In the genomic region with DNA sequence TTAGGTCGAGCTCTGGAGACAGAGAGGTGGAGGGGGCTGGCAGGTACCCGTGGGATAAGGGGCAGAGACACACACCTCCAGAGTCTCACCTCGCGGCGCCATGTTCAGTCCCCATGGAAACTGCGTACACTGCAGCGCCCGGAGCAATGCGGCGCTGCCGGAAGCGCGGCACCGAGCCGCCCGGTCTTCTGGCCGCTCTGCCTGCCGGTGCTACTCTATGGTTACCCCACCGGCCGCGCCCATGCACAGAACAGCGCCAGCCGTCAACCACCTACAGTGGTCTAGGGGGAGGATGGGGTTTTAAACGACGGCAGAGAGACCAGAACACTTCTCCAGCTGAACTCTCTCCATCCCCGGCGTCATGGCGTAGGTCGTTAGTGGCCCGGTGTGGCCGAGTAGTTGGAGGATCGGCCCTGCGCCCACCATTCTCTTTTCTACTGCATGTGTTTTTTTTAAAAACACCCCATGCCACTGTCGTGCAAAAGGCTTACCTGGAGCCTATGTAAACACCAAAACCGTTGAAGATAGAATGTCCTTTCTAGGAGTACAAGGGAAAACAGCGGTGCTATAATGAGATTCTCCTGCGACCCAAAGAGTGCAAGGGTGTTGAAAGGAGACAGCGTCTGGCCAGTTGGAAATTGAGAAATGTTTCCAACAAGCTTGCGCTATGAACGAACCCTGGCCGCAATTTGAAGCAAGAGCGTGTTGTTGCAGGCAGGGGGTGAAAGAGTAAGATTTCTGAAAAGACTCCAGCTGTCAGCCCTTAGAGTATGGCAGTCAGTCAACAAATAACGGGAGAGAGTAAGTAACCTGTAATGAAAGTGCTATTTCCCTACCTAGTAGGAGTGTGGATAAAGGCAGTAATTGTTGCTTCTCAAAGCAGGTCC, we compare ENCODE assay signal across 8 mouse cellular contexts. TPM values are rescaled to one million over a fixed set of nuclear protein-coding genes. Genes with fewer than 3 reads are reported as not detected.
DNase-seq lines count a peak whose midpoint lies in the region; ATAC-seq and TF ChIP-seq lines count a peak whose summit lies in the region.

TSS of gene Tmem216 (minus strand) at position 615 of the 887 bp plus-strand sequence.

- peak within 1 kb of the TSS; percentile 86 for H3K9ac ChIP-seq in ES-Bruce4 (ENCODE audit: low read depth, poor library complexity, severe bottlenecking)
- H3K9ac ChIP-seq in forebrain, embryonic 14.5 days (ENCODE audit: low read length), result peak within 1 kb of the TSS; percentile 80

- 0 out of 2 replicates have a peak within 1 kb of the TSS, but pooled peaks have one; percentile 25 for H3K27ac ChIP-seq in ES-Bruce4 (ENCODE audit: insufficient read depth, low read length)
- peak within 1 kb of the TSS; percentile 76; the same call in 1 of the 2 replicates for H3K27ac ChIP-seq in forebrain, embryonic 14.5 days (ENCODE audit: low read depth, low read length)

- intact Hi-C loops in heart, postnatal 14 days (cut with DNase I), result loop anchor here (1.0 kb wide), 1 partner anchor 50 kb away; no protein-coding TSS in a partner anchor

- TF ChIP-seq CTCF in ES-Bruce4 (IDR thresholded peaks at IDR 0.05; ENCODE audit: low read depth, low read length), result no peak
- TF ChIP-seq CTCF in lung, adult 2 months (IDR thresholded peaks at IDR 0.05; ENCODE audit: insufficient read depth, low read length), result no peak

- peak within 1 kb of the TSS; percentile 82 for H3K4me2 ChIP-seq in forebrain, embryonic 14.5 days (ENCODE audit: low read length)

- peak; percentile 91 for DNase-seq in forebrain, embryonic 14.5 days (ENCODE audit: low spot score)
- DNase-seq in heart, postnatal 14 days, result peak; percentile 88 to 89
- DNase-seq in layer of hippocampus, adult 18-20 months (ENCODE audit: low spot score in 2 of 2), result peak; percentile 79 to 88
- DNase-seq in lung, adult 2 months, result peak; percentile 80
- peak; percentile 78 to 83 for DNase-seq in thymus, adult 18-20 months

- peaks cover 2% of the 10 kb centered on the region for H3K4me1 ChIP-seq in ES-Bruce4 (ENCODE audit: control insufficient read depth, insufficient read depth, low read length)
- H3K4me1 ChIP-seq in forebrain, embryonic 14.5 days (ENCODE audit: control insufficient read depth, insufficient read depth, low read length), result peaks cover 9% of the 10 kb centered on the region
- peaks cover 4% of the 10 kb centered on the region for H3K4me1 ChIP-seq in lung, adult 2 months (ENCODE audit: control insufficient read depth, insufficient read depth, low read length)

- no peaks in the 10 kb centered on the region for H3K27me3 ChIP-seq in ES-Bruce4 (ENCODE audit: control insufficient read depth, insufficient read depth, low read length, poor library complexity, severe bottlenecking)
- H3K27me3 ChIP-seq in forebrain, embryonic 14.5 days (replicated peaks; ENCODE audit: control insufficient read depth, insufficient read depth, low read length), result no peaks in the 10 kb centered on the region

- no peak for TF ChIP-seq POLR2A in ES-Bruce4 (IDR thresholded peaks at IDR 0.05; ENCODE audit: insufficient read depth, low read length)
- peak; percentile 71; the same call in 1 of the 2 replicates for TF ChIP-seq POLR2A in lung, adult 2 months (IDR thresholded peaks at IDR 0.05; ENCODE audit: borderline replicate concordance, extremely low read depth, low read depth, low read length)

- WGBS in forebrain, embryonic 14.5 days, result under 1% methylated on average over 43 of the region's 43 CpGs
- WGBS in lung, adult 2 months, result 2% methylated on average over 43 of the region's 43 CpGs

- peak; percentile 96 for ATAC-seq in cerebellum, adult (ENCODE audit: insufficient number of reproducible peaks, low FRiP score, low TSS enrichment)
- peak; percentile 99 for ATAC-seq in forebrain, embryonic 14.5 days
- peak; percentile 88 for ATAC-seq in neutrophil, adult 5-6 weeks (ENCODE audit: extremely low read depth, insufficient number of reproducible peaks, low FRiP score, poor library complexity, severe bottlenecking)

- H3K9me3 ChIP-seq in ES-Bruce4 (replicated peaks; ENCODE audit: control insufficient read depth, insufficient read depth, low read length, poor library complexity, severe bottlenecking), result no peaks in the 10 kb centered on the region
- no peaks in the 10 kb centered on the region for H3K9me3 ChIP-seq in forebrain, embryonic 14.5 days (replicated peaks; ENCODE audit: control insufficient read depth, low read length)

- peak within 1 kb of the TSS; percentile 93 for H3K4me3 ChIP-seq in ES-Bruce4 (ENCODE audit: low read depth, low read length)
- H3K4me3 ChIP-seq in forebrain, embryonic 14.5 days (ENCODE audit: low read depth, low read length), result peak within 1 kb of the TSS; percentile 58
- H3K4me3 ChIP-seq in lung, adult 2 months (replicated peaks; ENCODE audit: extremely low read depth, low read depth, low read length), result peak within 1 kb of the TSS; percentile 83

- H3K36me3 ChIP-seq in ES-Bruce4 (ENCODE audit: control insufficient read depth, insufficient read depth, low read length, poor library complexity, severe bottlenecking), result no peaks in the 10 kb centered on the region; the same call in 1 of the 2 replicates
- peaks cover 18% of the 10 kb centered on the region for H3K36me3 ChIP-seq in forebrain, embryonic 14.5 days (ENCODE audit: control insufficient read depth, insufficient read depth, low read length)

- no peak for TF ChIP-seq EP300 in ES-Bruce4 (IDR thresholded peaks at IDR 0.05; ENCODE audit: insufficient read depth, low read depth, low read length)

RNA-seq across cellular contexts. Expression of gene Tmem216, which starts in this region (rescaled TPM):
- polyA plus RNA-seq in ES-Bruce4 (2011; ENCODE audit: insufficient read depth, insufficient read length, low read depth, missing spikeins), result 10.4 and 12.2 TPM in 2 replicates
- 54.5 and 70.1 TPM in 2 replicates for polyA plus RNA-seq in forebrain, embryonic 14.5 days (2014; fragmentation: Nextera tagmentation; extraction: Ambion mirVana)
- 1 to 10 TPM; 3.9 to 4.7 TPM for total RNA-seq in heart, postnatal 14 days (2021)
- total RNA-seq in layer of hippocampus, adult 18-20 months (2021), result 10 to 100 TPM; 10.6 to 10.8 TPM
- 18.8 and 28.6 TPM in 2 replicates for polyA plus RNA-seq in lung, adult 2 months (2012; rRNA removed)
- total RNA-seq in neutrophil, adult 5-6 weeks (2017), result 8.7 and 9.3 TPM in 2 replicates

Comparison
In these comparisons a context has a peak if more than half of its experiments do, and no peak if none do; other contexts are left out.
1. Peak in every context shown above with its lines: DNase-seq, ATAC-seq, H3K4me3 ChIP-seq and H3K27ac ChIP-seq.